Mouse (Mus musculus) retina, embryonic 14.5 days (tissue): Measurements from ENCODE around the gene Ogdhl.
"Not testable (repeated sequence)": the region's sequence is repeated elsewhere in the genome, so short reads cannot be mapped to it uniquely, and the experiment has no call there.

ENCODE experiments used
- DNase-seq: peaks from one replicate; pipeline ENCODE4 v3.0.0-alpha.2; 2015; ENCODE audit warnings: low spot score

The Ogdhl gene

GRCm38 (mm10) chr14:32321732-32322685 is at the start of gene Ogdhl:
Gene Ogdhl (plus strand): TSS chr14:32322019.
- peak; percentile 87 for DNase-seq

DNA sequence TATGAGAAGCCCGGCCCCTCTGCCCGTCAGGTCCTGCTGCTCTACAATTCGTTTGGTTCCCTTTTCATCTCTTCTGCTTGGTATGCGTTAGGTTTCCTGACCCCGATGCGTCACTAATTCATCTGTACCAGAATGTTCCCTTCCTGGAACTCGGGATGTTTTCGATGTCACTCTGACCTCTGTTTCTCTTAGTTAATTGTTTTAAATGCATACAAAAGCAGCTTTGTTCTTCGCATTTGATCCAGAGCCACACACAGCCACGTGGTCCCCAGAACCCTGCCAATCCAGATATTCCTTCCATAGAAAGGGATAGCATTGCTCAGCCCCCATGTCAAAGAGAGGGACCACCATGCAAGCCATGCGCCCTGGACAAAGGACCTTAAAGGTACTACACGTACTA is 20.2 kb upstream of the Ogdhl start:
- no peak for DNase-seq

DNA sequence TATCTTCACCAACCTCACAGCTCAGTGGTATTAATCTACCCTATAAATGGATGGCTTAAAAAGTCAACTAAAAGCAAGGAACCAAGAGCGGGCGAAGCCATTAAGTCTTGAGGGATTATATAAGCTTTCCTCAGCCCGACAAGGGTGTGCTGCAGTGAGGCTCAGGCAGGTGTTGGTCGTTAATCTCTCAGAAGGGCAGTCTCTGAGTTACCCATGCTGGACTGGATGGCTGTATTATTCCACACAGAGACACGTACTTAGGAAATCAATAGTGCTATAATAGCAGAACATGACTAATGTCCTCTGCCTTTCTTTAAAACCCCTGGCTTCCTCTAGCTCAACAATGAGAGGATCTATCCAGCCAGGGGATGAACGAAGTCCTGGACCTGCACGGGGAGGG is 19.4 kb upstream of the Ogdhl start:
- no peak for DNase-seq

- DNase-seq: no peak
Observed at GRCm38 (mm10) chr14:32304921-32305320, 16.9 kb upstream of the Ogdhl start.

DNA sequence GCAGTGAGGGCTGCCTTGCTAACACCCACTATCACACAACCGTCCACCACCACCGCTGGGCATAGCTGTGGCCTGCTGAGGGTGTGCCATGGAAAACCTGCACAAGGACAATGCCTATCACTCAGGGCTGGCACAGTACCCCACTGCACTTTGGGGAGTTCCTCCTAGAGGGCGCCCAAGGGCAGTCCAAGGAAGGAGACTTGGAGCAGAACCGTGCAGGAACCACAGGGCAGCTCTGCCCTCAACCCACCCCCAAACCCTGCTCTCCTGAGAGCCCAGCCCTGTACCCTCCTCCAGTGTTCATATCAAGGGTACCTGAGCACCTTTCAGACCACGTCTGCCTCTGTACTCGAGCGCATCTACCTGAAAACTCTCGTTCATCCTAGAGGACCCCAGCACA is 11.9 kb upstream of the Ogdhl start:
- DNase-seq: peak; percentile 77

DNA sequence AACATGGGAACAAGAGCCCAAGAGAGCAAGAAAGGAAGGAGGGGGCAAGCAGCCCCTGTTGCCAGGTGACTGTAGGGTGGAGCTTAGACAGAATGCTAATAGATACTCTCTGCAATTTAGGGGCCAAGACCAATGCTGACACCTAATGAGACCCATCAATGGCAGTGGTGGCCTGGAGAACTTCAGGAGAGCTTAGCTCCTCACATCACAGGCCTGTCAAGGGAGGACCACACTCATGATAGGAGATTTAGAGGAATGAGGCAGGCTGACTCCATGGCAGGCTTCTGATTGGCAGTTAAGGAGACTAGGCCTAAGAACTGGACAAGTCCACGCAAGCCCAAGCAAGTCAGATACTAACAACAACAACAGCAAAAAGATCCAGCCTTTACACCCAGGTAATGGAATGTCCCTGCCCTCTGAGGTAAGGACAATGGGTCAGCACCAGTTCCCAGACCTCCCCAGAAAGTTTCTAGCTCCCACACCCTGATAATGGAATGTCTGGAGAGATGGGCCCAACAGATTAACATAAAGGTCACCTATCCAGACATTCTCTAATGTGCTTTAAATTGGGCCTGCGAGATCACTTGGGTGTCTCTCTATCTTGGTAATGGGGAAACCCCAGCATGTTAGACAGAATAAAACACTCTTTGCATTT is 10.3 kb upstream of the Ogdhl start:
- no peak for DNase-seq

DNA sequence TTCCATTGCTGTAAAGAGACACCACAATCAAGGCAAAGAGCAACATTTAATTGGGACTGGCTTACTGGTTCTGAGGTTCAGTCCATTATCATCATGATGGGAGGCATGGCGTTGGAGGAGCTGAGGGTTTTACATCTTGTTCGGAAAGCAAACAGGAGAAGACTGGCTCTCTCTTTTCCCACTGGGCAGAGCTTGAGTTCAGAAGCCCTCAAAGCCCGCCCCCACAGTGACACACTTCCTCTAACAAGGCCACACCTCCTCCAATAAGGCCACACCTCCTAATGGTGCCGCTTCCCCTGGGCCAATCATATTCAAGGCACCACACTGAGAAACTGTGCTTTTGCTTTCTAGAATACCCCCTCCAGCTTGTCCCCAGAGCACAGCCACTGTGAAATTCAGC is 4.0 kb upstream of the Ogdhl start:
- peak; percentile 39 for DNase-seq

DNA sequence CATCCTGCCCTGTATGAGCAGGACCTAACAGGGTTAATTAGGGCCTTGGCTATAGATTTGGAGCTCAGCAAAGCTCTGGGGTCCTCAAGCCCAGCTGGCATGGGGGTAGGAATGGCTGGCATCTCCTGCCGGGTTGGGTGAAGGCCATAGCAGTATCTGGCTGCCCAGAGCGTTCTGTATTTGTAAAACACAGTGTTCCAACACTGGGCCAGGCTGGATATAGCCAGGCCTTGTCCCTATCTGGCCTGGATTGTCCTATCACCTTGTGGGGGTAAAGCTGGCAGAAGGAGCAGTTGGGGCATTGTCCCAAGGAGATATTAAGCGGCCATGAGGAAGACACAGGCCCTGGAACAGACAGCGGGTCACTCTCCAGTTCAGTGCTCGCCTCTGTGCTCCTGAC is 1.4 kb downstream of the Ogdhl start:
- no peak for DNase-seq

- peak; percentile 23 for DNase-seq
Observed at GRCm38 (mm10) chr14:32327366-32327765, 5.5 kb downstream of the Ogdhl start.

DNA sequence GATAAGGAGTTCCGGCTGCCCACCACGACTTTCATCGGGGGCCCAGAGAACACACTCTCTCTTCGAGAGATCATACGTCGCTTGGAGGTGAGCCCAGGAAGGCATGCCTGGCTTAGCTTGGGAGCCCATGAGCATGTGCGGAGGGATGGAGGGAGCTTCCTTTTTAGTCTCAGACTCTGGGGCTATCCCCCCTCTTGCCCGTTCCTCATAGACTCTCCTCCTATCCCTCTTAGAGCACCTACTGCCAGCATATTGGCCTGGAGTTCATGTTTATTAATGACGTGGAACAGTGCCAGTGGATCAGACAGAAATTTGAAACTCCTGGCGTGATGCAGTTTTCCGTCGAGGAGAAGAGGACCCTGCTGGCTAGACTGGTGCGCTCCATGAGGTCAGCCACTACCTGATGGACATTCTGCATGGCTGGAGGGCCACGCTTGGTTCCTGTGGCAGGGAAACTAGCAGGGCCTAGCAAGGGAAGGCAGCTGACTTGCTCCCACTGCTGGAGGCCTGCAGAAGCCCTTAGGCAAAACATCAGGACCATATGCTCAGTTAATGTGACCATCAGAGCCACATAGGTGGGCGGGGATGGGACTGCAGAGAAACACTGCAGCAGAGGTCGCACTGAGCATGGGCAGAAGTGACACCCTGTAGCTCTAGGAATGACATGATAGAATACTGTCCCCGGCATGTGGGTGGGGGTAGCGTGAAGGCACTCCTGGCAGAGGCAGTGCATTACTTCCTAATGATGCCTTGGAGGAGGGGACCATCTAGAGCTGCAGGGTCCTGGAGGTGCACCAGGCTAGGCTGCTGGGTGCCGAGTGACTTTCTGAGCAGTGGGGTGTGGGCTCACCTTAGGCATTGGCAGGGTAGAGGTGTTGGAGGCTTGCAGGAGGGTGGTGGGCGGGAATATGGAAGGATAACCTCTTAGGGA is 11.0 kb downstream of the Ogdhl start:
- DNase-seq: no peak

DNA sequence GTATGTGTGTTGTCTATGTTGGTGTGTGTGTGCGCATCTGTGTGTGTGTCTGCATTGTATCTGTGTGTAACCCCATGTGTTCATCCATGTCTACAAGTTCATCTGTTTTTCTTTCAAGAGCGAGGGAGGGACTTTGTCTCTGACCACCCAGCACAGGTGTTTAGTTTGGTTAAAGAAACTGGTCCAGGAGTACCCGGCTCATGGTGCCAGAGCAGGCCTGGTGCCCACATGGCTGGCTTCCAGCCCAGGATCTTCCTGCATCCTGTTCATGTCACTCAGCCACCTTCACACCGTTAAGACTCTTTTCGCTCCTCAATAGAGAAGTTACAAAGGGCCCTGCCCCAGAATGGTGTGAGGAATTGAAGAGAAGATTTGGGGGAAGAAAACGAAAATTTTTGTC is 14.2 kb downstream of the Ogdhl start:
- no peak for DNase-seq

DNA sequence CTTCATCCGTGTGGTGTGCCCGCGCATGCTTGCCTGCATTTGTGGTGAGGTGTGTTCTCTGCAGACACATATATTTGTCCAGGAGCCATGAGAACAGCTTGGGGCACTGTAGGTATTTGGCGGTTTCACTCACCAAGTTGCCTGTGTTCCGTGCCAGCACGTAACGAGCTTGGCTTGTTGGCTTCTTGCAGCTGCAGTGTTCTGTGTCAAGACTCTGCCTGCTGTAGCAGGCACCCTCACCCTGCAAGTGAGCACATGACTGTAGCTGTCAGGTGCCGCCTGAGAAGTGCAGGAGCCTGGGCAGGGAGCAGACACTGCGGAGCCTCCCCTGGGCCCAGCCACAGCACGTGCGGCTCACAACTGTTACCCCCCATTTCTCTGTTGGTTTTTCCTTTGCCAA is 14.7 kb downstream of the Ogdhl start:
- DNase-seq: no peak

DNA sequence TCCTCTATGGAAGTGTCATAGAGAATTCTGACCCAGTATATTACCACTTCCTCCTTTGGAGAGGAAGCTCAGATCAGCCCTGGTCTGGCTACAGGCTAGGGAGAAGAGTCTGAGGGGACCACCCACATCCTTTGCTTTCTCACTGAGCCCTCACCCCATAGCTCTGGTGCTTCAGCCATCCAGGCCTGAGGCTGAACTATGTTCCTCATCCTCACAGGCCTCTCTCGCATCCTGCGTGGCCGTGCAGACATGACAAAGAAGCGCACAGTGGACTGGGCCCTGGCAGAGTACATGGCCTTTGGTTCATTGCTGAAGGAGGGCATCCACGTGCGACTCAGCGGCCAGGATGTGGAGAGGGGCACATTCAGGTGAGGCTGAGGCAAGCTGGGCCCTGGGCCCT is 20.0 kb downstream of the Ogdhl start:
- no peak for DNase-seq

DNA sequence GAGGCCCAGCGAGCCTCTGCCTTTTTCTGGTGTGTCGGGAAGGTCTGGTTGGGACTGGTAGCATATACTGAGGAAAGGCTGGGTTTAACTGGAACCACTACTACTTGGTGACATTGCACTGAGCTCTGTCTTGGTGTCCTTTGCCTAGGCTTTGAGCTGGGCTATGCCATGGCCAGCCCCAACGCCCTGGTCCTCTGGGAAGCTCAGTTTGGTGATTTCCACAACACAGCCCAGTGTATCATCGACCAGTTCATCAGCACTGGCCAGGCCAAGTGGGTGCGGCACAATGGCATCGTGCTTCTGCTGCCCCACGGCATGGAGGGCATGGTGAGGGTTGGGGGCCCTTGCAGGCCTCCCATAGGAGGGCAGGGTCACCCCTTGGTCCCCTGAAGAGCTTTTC is 22.4 kb downstream of the Ogdhl start:
- no peak for DNase-seq

- DNase-seq: no peak
Observed at GRCm38 (mm10) chr14:32344694-32345093, 22.9 kb downstream of the Ogdhl start.

DNA sequence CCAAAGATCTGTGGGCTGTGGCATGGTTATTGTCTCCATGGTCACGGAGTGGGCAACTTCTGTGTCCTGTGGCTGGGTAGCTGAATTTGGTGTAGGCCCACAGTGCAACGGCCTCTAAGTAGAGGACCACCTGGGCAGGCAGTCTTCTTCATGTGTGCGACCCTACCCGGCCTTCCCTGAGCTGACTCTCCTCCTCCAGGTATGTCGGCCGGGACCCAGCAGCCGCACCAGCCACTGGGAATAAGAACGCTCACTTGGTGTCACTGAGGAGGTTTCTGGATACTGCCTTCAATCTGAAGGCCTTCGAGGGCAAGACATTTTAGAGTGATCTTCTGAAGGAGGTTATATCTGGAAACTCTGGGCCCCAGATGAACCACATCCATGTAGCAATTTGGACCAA is 25.5 kb downstream of the Ogdhl start:
- no peak for DNase-seq

DNA sequence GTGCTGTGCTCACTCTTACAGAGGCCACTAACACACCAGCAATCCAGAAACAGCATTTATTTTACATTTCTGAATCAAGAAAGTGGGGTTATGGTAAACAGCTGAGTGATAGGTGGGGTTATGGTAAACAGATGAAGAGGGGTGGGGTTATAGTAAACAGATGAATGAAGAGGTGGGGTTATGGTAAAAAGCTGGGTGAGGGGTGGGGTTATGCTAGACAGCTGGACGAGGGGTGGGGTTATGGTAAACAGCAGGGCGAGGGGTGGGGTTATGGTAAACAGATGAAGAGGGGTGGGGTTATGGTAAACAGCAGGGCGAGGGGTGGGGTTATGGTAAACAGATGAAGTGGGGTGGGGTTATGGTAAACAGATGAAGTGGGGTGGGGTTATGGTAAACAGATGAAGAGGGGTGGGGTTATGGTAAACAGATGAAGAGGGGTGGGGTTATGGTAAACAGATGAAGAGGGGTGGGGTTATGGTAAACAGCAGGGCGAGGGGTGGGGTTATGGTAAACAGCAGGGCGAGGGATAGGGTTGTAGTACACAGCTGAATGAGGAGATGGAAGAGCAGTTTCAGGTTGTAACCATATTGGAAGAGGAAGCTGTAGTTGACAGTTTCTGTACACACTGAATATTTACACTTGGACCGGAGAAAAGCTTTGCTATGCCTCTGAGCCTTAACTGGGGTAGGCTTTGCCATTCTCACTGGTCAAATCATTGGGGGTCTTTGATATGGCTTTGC is 29.5 kb downstream of the Ogdhl start:
- not testable (repeated sequence) for DNase-seq

GRCm38 (mm10) chr14:32364359-32364758 is 42.5 kb downstream of the Ogdhl start:
- DNase-seq: no peak

DNA sequence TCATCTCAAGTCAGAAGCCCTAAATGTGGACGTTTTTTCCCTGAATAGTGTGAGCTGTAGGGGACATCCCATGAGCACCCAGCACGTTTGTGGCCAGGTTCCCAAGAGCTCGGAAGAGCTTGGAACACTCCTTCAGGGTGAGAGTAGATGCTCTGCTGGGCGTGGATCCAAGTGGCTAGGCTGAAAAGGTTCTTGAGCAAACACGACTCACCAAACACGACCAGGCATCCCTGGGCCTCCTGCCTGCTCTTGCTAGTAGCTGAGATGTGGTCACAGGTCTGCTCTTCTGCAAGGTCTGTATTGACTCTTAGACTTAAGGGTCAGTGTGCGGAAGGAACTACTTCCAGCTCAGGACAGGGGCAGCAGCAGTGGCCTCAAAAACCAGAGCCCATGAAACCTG is 47.9 kb downstream of the Ogdhl start:
- DNase-seq: no peak

DNA sequence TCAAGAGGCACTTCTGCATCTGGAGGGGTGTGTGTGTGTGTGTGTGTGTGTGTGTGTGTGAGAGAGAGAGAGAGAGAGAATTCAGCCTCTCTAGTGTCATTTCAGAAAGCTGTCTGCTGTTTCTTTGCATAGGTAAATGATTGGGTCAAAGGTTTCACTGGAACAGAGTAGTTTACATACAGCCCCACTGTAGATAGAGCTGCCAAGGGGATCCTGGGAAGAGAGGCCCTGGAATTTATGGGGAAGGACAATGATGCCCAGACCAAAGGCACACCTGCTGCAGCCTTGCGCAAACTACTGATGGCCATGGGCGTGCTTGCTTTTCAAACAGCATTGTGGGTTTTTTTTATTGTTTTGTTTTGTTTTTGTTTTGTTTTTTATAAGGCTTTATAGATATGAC is 50.7 kb downstream of the Ogdhl start:
- no peak for DNase-seq

- peak; percentile 68 for DNase-seq
Observed at GRCm38 (mm10) chr14:32379395-32380098, 57.7 kb downstream of the Ogdhl start.
